Comparison of ENCODE assay signal across 7 mouse cellular contexts in genomic region chr16:91068969-91069368, GRCm38 (mm10). TPM values are rescaled to one million over a fixed set of nuclear protein-coding genes. Genes with fewer than 3 reads are reported as not detected.
DNase-seq lines count a peak whose midpoint lies in the region; ATAC-seq lines count a peak whose summit lies in the region.

No protein-coding gene starts in this region.

- DNase-seq in layer of hippocampus, postnatal 10 days (ENCODE audit: low spot score in 2 of 2): peak; percentile 47 to 57
- no peak for DNase-seq in layer of hippocampus, postnatal 25 days (ENCODE audit: extremely low spot score in 1 of 2, low spot score in 1 of 2)
- peak; percentile 52 for DNase-seq in forebrain, embryonic 11.5 days (ENCODE audit: low spot score)
- DNase-seq in retina, embryonic 14.5 days (ENCODE audit: low spot score): peak; percentile 67
- DNase-seq in urinary bladder, postnatal 14 days (ENCODE audit: low spot score): no peak
- DNase-seq in natural killer cell, adult 2 months (ENCODE audit: low spot score in 2 of 2): no peak

- no peak overlapping the region for H3K4me3 ChIP-seq in forebrain, embryonic 11.5 days (ENCODE audit: low read depth, low read length)
- H3K4me3 ChIP-seq in hindbrain, embryonic 15.5 days: peak overlapping the region; percentile 3; the same call in 1 of the 2 replicates

- peak; percentile 53; the same call in 1 of the 2 replicates for ATAC-seq in forebrain, embryonic 11.5 days (replicated peaks; ENCODE audit: low FRiP score)
- no peak for ATAC-seq in hindbrain, embryonic 15.5 days (ENCODE audit: low FRiP score, low read depth)

- peak overlapping the region; percentile 28; the same call in 1 of the 2 replicates for H3K9ac ChIP-seq in forebrain, embryonic 11.5 days (ENCODE audit: low read length)
- no peak overlapping the region for H3K9ac ChIP-seq in hindbrain, embryonic 15.5 days

- no peak overlapping the region for H3K4me2 ChIP-seq in forebrain, embryonic 11.5 days (ENCODE audit: low read depth, low read length, severe bottlenecking)
- H3K4me2 ChIP-seq in hindbrain, embryonic 15.5 days: peak overlapping the region; percentile 25

- H3K36me3 ChIP-seq in forebrain, embryonic 11.5 days (ENCODE audit: control insufficient read depth, insufficient read depth, low read length): no peaks in the 10 kb centered on the region
- no peaks in the 10 kb centered on the region for H3K36me3 ChIP-seq in hindbrain, embryonic 15.5 days

- no peaks in the 10 kb centered on the region for H3K27me3 ChIP-seq in forebrain, embryonic 11.5 days (ENCODE audit: control insufficient read depth, insufficient read depth, low read length)
- H3K27me3 ChIP-seq in hindbrain, embryonic 15.5 days: 0 out of 2 replicates have a peak, but pooled peaks cover 3% of the 10 kb centered on the region

- H3K4me1 ChIP-seq in forebrain, embryonic 11.5 days (replicated peaks; ENCODE audit: control insufficient read depth, insufficient read depth, low read length): 0 out of 2 replicates have a peak, but pooled peaks cover 3% of the 10 kb centered on the region
- peaks cover 8% of the 10 kb centered on the region for H3K4me1 ChIP-seq in hindbrain, embryonic 15.5 days (replicated peaks)

- H3K27ac ChIP-seq in forebrain, embryonic 11.5 days (ENCODE audit: low read depth, low read length): no peak overlapping the region
- H3K27ac ChIP-seq in hindbrain, embryonic 15.5 days (replicated peaks): no peak overlapping the region

- H3K9me3 ChIP-seq in forebrain, embryonic 11.5 days (ENCODE audit: control insufficient read depth, low read length): no peaks in the 10 kb centered on the region
- no peaks in the 10 kb centered on the region for H3K9me3 ChIP-seq in hindbrain, embryonic 15.5 days

- 35% methylated on average over 12 of the region's 12 CpGs for WGBS in forebrain, embryonic 11.5 days
- WGBS in hindbrain, embryonic 15.5 days: 22% methylated on average over 12 of the region's 12 CpGs

RNA-seq across cellular contexts. Expression of gene Paxbp1, which starts 24.6 kb away (rescaled TPM):
- 10 to 100 TPM; 69.9 to 89.4 TPM for total RNA-seq in layer of hippocampus, postnatal 10 days (2021)
- 10 to 100 TPM; 51.3 to 77.8 TPM for total RNA-seq in layer of hippocampus, postnatal 25 days (2021)
- 93.0 and 109 TPM in 2 replicates for polyA plus RNA-seq in forebrain, embryonic 11.5 days (2014; fragmentation: Nextera tagmentation; extraction: Ambion mirVana)
- 58.7 and 61.2 TPM in 2 replicates for polyA plus RNA-seq in hindbrain, embryonic 15.5 days (2015; fragmentation: Nextera tagmentation; extraction: Ambion mirVana)

RNA-seq across cellular contexts. Expression of gene 4932438H23Rik, which starts 26.0 kb away (rescaled TPM):
- 1 to 10 TPM; 1.3 to 1.4 TPM for total RNA-seq in layer of hippocampus, postnatal 10 days (2021)
- total RNA-seq in layer of hippocampus, postnatal 25 days (2021): 1 to 10 TPM in 1 of 2 experiments, under 1 TPM in 1; 0.89 to 1.1 TPM
- 0.17 TPM in 1 of 2 replicates, not detected in the other for polyA plus RNA-seq in forebrain, embryonic 11.5 days (2014; fragmentation: Nextera tagmentation; extraction: Ambion mirVana)
- polyA plus RNA-seq in hindbrain, embryonic 15.5 days (2015; fragmentation: Nextera tagmentation; extraction: Ambion mirVana): 0.59 and 0.69 TPM in 2 replicates

RNA-seq across cellular contexts. Expression of gene Synj1, which starts 57.9 kb away (rescaled TPM):
- total RNA-seq in layer of hippocampus, postnatal 10 days (2021): 100 to 1,000 TPM; 257 to 270 TPM
- total RNA-seq in layer of hippocampus, postnatal 25 days (2021): 100 to 1,000 TPM; 388 to 393 TPM
- 25.2 and 26.1 TPM in 2 replicates for polyA plus RNA-seq in forebrain, embryonic 11.5 days (2014; fragmentation: Nextera tagmentation; extraction: Ambion mirVana)
- polyA plus RNA-seq in hindbrain, embryonic 15.5 days (2015; fragmentation: Nextera tagmentation; extraction: Ambion mirVana): 48.3 and 52.8 TPM in 2 replicates

Comparison
In these comparisons a context has a peak if more than half of its experiments do, and no peak if none do; other contexts are left out.
1. DNase-seq: peak in layer of hippocampus, postnatal 10 days (2 of 2), forebrain, embryonic 11.5 days (single experiment) and retina, embryonic 14.5 days (single experiment); none in layer of hippocampus, postnatal 25 days (0 of 2), urinary bladder, postnatal 14 days (single experiment) and natural killer cell, adult 2 months (0 of 2).